Mouse (Mus musculus) intestine, embryonic 16.5 days (tissue): ENCODE results near the gene Nrf1. TPM values are rescaled to one million over a fixed set of nuclear protein-coding genes. Genes with fewer than 3 reads are reported as not detected.

Source experiments
- ATAC-seq: fragments of 200-750 bp; cut with Nextera tagmentation; 2 replicates; pipeline ENCODE4 v1.8.0; 2017; ENCODE audit warnings: moderate TSS enrichment, moderate library complexity
- H3K27ac ChIP-seq: fragments of 300-500 bp; sonication (generic); 2 replicates; pipeline ENCODE4 v1.5.1; 2014; ENCODE audit warnings: mild to moderate bottlenecking, low read length
- H3K27me3 ChIP-seq: fragments of 300-500 bp; sonication (generic); replicated peaks from 2 replicates; pipeline ENCODE4 v1.6.1; 2014; ENCODE audit warnings: low read length, control low read depth, mixed read lengths; ENCODE audit not compliant: control insufficient read depth, insufficient read depth
- H3K36me3 ChIP-seq: fragments of 300-500 bp; sonication (generic); 2 replicates; pipeline ENCODE4 v1.6.1; 2014; ENCODE audit warnings: low read length, control low read depth; ENCODE audit not compliant: control insufficient read depth, insufficient read depth
- H3K4me1 ChIP-seq: fragments of 300-500 bp; sonication (generic); 2 replicates; pipeline ENCODE4 v1.6.1; 2014; ENCODE audit warnings: low read length, control low read depth, mixed read lengths; ENCODE audit not compliant: control insufficient read depth, insufficient read depth
- H3K4me2 ChIP-seq: fragments of 300-500 bp; sonication (generic); 2 replicates; pipeline ENCODE4 v1.6.1; 2014; ENCODE audit warnings: low read depth, low read length, control low read depth
- H3K4me3 ChIP-seq: fragments of 300-500 bp; sonication (generic); 2 replicates; pipeline ENCODE4 v1.5.1; 2014; ENCODE audit warnings: mild to moderate bottlenecking, low read length
- H3K9ac ChIP-seq: fragments of 300-500 bp; sonication (generic); 2 replicates; pipeline ENCODE4 v1.6.1; 2014; ENCODE audit warnings: low read depth, low read length
- H3K9me3 ChIP-seq: fragments of 300-500 bp; sonication (generic); 2 replicates; pipeline ENCODE4 v1.6.1; 2016; ENCODE audit warnings: low read length, control low read depth; ENCODE audit not compliant: control insufficient read depth
- WGBS: fragments of 180-500 bp; shearing (Covaris S2); extraction: QIAGEN DNeasy Blood & Tissue Kit; methylation state at CpG from one replicate; pipeline ENCODE4 v1.1.7; 2014; 5-methylcytosine and 5-hydroxymethylcytosine counted together
- polyA plus RNA-seq: library from polyadenylated mRNA; unstranded; fragments of >200 nt; fragmentation: Nextera tagmentation; extraction: Ambion mirVana; gene quantifications from 2 replicates; pipeline ENCODE4 v1.2.1, GENCODE M21; 2015

Gene Nrf1
- polyA plus RNA-seq: 37.0 and 42.7 TPM in 2 replicates

DNA sequence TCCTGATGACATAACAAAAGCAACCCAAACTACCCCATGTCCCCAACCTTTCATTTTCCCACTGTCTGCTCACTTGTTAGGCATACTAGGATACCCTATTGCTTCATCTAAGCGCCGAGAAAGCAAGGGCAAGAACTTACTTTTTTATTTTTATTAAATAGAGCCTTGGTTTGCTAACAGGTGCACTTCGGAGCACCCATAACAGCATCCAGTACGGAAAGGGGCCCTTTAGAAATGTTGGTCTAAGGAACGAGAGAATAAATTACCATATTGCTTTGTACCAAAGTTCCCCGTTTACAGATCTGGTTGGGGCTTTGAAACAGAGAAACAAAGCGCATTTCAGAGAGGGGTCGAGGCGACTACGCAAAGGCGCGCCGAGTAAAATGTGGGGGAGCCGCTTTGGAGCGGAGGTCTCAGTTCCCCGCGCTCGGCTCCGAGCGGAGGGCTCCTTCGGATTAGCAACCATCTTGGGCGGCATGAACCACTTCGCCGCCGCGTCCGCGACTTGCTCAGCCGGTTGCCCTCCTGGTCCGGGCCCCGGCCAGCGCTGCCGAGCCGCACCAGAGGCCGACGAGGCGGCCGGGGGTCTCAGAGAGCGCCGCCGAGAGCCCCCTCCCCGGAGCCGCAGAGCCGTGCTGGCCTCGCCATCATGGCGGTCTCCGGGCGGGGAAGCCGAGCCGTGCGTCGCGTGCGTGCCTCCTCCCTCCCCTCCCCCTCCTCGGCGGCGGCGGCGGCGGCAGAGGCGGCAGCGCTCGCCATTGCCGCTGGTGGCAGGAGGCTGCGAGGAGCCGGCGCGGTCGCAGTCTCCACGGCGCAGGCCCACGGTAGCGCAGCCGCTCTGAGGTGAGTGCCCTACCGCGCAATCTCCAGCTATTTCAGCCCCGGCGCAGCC lies at the start of gene Nrf1:
TSS of gene Nrf1 (plus strand) at position 718 of the 892 bp plus-strand sequence.
- Histone ChIP-seq H3K4me1 (peaks cover 15% of the 10 kb centered on the region), H3K27ac (peak within 1 kb of the TSS; percentile 100), H3K4me2 (peak within 1 kb of the TSS; percentile 78), H3K27me3 (no peaks in the 10 kb centered on the region), H3K9ac (peak within 1 kb of the TSS; percentile 96), H3K9me3 (no peaks in the 10 kb centered on the region), H3K36me3 (no peaks in the 10 kb centered on the region), H3K4me3 (peak within 1 kb of the TSS; percentile 84)
- WGBS: under 1% methylated on average over 55 of the region's 78 CpGs
- peak; percentile 95 for ATAC-seq

DNA sequence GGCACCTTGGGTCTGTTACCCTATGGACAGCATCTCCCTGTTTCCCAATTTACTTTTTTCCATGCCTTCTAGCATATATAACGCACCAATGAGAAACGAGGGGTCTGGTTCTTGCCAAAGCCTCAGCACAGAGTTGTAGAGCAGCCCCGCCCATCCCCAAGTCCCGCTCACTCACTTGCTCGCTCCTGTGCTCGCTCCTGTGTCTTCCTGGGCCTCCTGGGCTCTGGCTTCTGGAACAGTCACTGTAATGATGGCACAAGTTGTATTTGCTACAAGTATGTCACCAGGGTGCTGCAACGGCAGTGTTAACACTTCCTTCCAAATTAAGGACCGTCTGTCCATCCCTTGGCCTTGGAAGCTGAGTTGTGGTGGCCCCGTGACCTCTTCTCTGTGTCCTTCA lies 49.6 kb upstream of the Nrf1 start:
- H3K4me3 ChIP-seq: no peak overlapping the region
- ATAC-seq: no peak
- 68% methylated on average over 9 of the region's 9 CpGs for WGBS

DNA sequence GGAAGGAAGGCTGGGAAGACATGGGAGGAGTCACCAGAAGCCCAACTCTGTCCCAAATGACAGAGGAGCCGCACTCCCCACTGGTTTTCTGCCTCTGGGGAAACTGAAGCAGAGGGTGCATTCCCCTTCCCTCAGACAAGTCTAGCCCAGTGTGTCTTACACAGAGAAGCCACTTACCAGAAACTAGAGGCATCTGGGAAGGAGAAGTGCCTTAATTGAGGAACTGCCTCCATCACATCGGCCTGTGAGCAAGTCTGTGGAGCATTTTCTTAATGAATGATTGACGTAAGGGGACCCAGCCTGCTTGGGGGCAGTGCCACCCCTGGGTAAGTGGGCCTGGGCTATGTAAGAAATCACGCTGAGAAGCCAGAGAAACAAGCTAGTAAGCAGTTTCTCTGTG lies 49.0 kb upstream of the Nrf1 start:
- 62% methylated on average over 4 of the region's 4 CpGs for WGBS
- Histone ChIP-seq H3K27ac (no peak overlapping the region), H3K27me3 (no peaks in the 10 kb centered on the region), H3K4me1 (no peaks in the 10 kb centered on the region), H3K4me2 (no peak overlapping the region), H3K4me3 (no peak overlapping the region), H3K9me3 (no peaks in the 10 kb centered on the region), H3K36me3 (no peaks in the 10 kb centered on the region), H3K9ac (no peak overlapping the region)
- no peak for ATAC-seq

More for the DNA sequence above, 49.6 kb upstream of the Nrf1 start:
- Histone ChIP-seq H3K27ac (no peak overlapping the region), H3K27me3 (no peaks in the 10 kb centered on the region), H3K9me3 (no peaks in the 10 kb centered on the region), H3K4me1 (no peaks in the 10 kb centered on the region), H3K4me2 (no peak overlapping the region), H3K36me3 (no peaks in the 10 kb centered on the region), H3K9ac (no peak overlapping the region)

DNA sequence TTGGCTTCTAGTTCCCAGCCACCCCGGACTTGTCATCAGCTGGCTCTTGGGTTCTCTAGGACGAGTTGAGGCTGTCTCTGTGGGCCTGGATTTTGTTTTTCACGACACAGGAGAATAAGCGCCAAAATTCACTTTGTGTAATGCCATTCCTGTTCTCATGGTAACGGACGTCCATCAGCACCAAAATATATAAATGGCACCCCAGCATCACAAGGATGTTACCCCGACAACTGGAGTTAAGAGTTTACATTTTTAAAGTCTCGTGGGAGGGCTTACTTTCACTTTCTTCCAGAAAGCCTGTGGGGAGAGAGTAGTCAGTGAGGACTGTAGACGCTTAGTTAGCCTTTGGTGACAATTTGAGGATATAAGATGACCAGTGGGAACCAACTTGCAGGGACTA lies 45.2 kb upstream of the Nrf1 start:
- no peak overlapping the region for H3K4me2 ChIP-seq
- no peak overlapping the region for H3K4me3 ChIP-seq
- no peaks in the 10 kb centered on the region for H3K4me1 ChIP-seq
- H3K27ac ChIP-seq: no peak overlapping the region
- H3K9ac ChIP-seq: no peak overlapping the region
- no peak for ATAC-seq
- 68% methylated on average over 9 of the region's 9 CpGs for WGBS
- H3K27me3 ChIP-seq: no peaks in the 10 kb centered on the region
- no peaks in the 10 kb centered on the region for H3K36me3 ChIP-seq
- H3K9me3 ChIP-seq: no peaks in the 10 kb centered on the region

DNA sequence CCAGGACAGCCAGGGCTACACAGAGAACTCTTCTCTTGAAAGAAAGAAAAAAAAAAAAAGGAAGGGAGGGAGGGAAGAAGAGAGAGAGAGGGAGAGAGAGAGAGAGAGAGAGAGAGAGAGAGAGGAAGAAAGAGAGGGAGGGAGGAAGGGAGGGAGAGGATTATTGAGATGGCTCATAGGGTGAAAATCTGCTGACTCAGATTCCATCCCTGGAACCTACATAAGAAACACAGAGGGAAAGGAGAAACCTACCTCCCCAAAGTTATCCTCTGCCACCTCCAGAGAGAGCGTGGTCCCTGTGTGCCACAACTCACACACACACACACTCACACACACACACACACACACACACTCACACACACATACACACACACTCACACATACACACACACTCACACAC lies 41.9 kb upstream of the Nrf1 start:
- 92% methylated on average over 1 of the region's 1 CpGs for WGBS
- no peaks in the 10 kb centered on the region for H3K27me3 ChIP-seq
- no peak overlapping the region for H3K4me3 ChIP-seq
- no peak overlapping the region for H3K4me2 ChIP-seq
- H3K9ac ChIP-seq: no peak overlapping the region
- no peak overlapping the region for H3K27ac ChIP-seq
- ATAC-seq: no peak
- no peaks in the 10 kb centered on the region for H3K9me3 ChIP-seq
- H3K4me1 ChIP-seq: no peaks in the 10 kb centered on the region
- no peaks in the 10 kb centered on the region for H3K36me3 ChIP-seq

DNA sequence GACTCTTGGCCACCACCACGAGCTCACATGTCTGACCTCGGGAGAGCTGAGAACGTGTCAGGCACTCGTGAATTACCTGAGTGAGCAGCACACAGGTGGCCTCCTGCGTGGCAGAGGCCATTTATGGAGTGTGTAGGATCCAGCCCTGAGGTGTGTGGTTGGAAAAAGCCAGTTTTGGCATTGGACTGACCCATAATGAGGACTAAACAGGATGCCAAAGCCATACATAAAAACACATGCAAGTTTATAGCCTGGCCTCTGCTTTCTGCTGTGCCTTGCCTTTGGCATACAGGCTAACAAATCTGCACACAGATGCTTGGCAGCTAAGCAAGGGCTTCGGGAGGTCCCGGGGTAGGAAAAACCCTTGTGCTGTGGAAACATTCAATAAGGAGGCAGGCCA lies 38.6 kb upstream of the Nrf1 start:
- no peak for ATAC-seq
- H3K4me1 ChIP-seq: no peaks in the 10 kb centered on the region
- no peak overlapping the region for H3K27ac ChIP-seq
- H3K27me3 ChIP-seq: no peaks in the 10 kb centered on the region
- WGBS: 79% methylated on average over 7 of the region's 7 CpGs
- no peaks in the 10 kb centered on the region for H3K36me3 ChIP-seq
- no peak overlapping the region for H3K4me2 ChIP-seq
- no peak overlapping the region for H3K4me3 ChIP-seq
- no peaks in the 10 kb centered on the region for H3K9me3 ChIP-seq
- no peak overlapping the region for H3K9ac ChIP-seq

DNA sequence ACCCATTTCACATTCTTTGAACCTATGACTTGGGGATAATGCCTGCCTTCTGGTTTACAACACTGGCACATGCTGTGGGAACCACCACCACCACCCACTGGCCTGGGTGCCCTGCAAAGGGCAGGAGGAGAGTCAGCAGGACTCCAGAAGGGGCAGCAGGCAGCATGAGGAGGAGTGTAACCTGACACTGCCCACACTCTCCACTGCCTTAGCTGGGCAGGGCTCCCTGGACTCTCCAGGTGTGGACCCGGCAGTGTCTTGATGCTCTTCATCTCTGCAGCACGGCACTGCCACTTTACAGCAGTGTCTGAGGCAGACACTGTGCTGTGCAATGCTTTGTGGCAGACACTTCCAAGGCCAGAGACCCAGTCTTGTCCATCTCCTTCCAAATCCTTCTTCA lies 34.3 kb upstream of the Nrf1 start:
- no peak overlapping the region for H3K4me3 ChIP-seq
- no peaks in the 10 kb centered on the region for H3K9me3 ChIP-seq
- H3K9ac ChIP-seq: no peak overlapping the region
- H3K4me1 ChIP-seq: no peaks in the 10 kb centered on the region
- 25% methylated on average over 2 of the region's 2 CpGs for WGBS
- no peak overlapping the region for H3K27ac ChIP-seq
- no peaks in the 10 kb centered on the region for H3K27me3 ChIP-seq
- H3K4me2 ChIP-seq: no peak overlapping the region
- H3K36me3 ChIP-seq: no peaks in the 10 kb centered on the region
- no peak for ATAC-seq

DNA sequence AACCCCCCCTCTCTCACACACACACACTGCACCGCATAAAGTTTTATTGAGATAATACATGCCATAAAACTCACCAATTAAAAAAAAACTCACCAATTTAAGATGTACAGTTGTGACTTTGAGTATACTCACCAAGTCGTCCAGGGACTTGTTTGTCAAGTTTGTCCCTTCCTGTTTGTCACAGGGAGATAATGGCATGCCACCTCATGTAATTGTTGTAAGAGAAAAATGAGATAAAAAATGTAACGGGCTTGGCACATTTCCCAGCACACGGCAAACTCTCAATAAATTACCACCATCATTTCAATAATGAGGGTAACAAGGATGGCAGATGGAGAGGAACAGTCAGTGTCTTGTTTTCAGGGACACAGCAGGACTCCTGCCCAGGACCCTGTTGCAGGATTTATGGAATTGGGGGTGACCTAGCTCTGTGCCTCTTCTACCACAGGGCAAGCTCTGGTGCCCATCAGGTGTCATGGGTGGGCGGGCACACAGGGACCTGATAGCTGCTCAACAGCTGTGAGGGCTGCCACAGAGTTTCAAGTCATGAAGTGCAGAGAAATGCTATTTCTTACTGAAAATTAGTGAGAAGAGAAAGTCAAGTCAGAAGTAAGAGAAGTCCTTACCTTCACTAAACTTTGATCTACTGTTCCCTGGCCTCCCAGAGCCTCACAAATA lies 33.5 kb upstream of the Nrf1 start:
- ATAC-seq: no peak
- Histone ChIP-seq H3K9ac (no peak overlapping the region), H3K4me1 (no peaks in the 10 kb centered on the region), H3K9me3 (no peaks in the 10 kb centered on the region), H3K27me3 (no peaks in the 10 kb centered on the region), H3K4me3 (no peak overlapping the region), H3K36me3 (no peaks in the 10 kb centered on the region), H3K27ac (no peak overlapping the region), H3K4me2 (no peak overlapping the region)
- WGBS: 65% methylated on average over 5 of the region's 5 CpGs

DNA sequence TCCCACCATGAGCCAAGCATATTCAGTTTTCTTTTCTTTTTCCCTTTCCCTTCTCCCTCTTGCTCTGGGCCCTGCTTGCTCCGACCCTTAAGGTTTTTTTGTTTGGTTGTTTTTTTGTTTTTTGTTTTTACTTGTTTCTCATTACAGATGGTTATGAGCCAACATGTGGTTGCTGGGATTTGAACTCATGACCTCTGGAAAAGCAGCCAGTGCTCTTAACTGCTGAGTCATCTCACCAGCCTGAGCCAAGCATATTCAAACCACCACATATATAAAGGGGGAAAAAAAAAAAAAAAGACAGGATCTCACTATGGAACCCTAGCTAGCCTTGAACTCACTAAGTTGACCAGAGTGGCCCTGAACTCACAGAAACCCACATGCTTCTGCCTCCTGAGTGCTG lies 26.5 kb upstream of the Nrf1 start:
- H3K4me3 ChIP-seq: no peak overlapping the region
- H3K9me3 ChIP-seq: no peaks in the 10 kb centered on the region
- H3K9ac ChIP-seq: no peak overlapping the region
- no peaks in the 10 kb centered on the region for H3K27me3 ChIP-seq
- H3K4me1 ChIP-seq: no peaks in the 10 kb centered on the region
- ATAC-seq: no peak
- H3K4me2 ChIP-seq: no peak overlapping the region
- no peak overlapping the region for H3K27ac ChIP-seq
- no peaks in the 10 kb centered on the region for H3K36me3 ChIP-seq
- WGBS: 92% methylated on average over 1 of the region's 1 CpGs
